ENCODE assay signal across 9 mouse cellular contexts in genomic region chr10:99353541-99354292, GRCm38 (mm10).
DNase-seq lines count a peak whose midpoint lies in the region; ATAC-seq and TF ChIP-seq lines count a peak whose summit lies in the region.
"Had no signal": no experiment of that assay in that cellular context is flagged by ENCODE, and none has a peak within 500 bp of the region (broad histone marks: within the 10 kb centered on the region; RNA-seq: fewer than 3 reads in every experiment).

No protein-coding gene starts in this region.

- 47% methylated on average over 18 of the region's 18 CpGs for WGBS in midbrain, embryonic 13.5 days
- 61% methylated on average over 18 of the region's 18 CpGs for whole genome bisulfite sequencing in midbrain, embryonic 10.5 days
- WGBS in intestine, postnatal 0 days = 26% methylated on average over 18 of the region's 18 CpGs
- 47% methylated on average over 18 of the region's 18 CpGs for WGBS in midbrain, embryonic 15.5 days

- H3K4me3 ChIP-seq in midbrain, embryonic 13.5 days (replicated peaks) = no peak overlapping the region
- no peak overlapping the region for H3K4me3 ChIP-seq in midbrain, embryonic 10.5 days
- H3K4me3 ChIP-seq in intestine, postnatal 0 days (ENCODE audit: low read depth, low read length) = no peak overlapping the region
- H3K4me3 ChIP-seq in midbrain, embryonic 15.5 days = no peak overlapping the region
- H3K4me3 ChIP-seq: embryonic facial prominence, embryonic 12.5 days had no signal

- TF ChIP-seq CTCF in intestine, postnatal 0 days (IDR thresholded peaks at IDR 0.05; ENCODE audit: low read depth) = no peak

- no peak overlapping the region for H3K9ac ChIP-seq in midbrain, embryonic 13.5 days (replicated peaks)
- H3K9ac ChIP-seq in intestine, postnatal 0 days (ENCODE audit: low read depth, low read length) = no peak overlapping the region
- H3K9ac ChIP-seq in midbrain, embryonic 15.5 days = no peak overlapping the region
- H3K9ac ChIP-seq: embryonic facial prominence, embryonic 12.5 days had no signal

- H3K27ac ChIP-seq in midbrain, embryonic 13.5 days = no peak overlapping the region
- H3K27ac ChIP-seq in midbrain, embryonic 10.5 days (replicated peaks) = no peak overlapping the region
- H3K27ac ChIP-seq in intestine, postnatal 0 days (ENCODE audit: low read depth, low read length) = peak overlapping the region; percentile 76
- no peak overlapping the region for H3K27ac ChIP-seq in midbrain, embryonic 15.5 days
- H3K27ac ChIP-seq: embryonic facial prominence, embryonic 12.5 days had no signal

- no peaks in the 10 kb centered on the region for H3K9me3 ChIP-seq in midbrain, embryonic 13.5 days
- H3K9me3 ChIP-seq in midbrain, embryonic 10.5 days (replicated peaks) = no peaks in the 10 kb centered on the region
- H3K9me3 ChIP-seq in intestine, postnatal 0 days (ENCODE audit: control insufficient read depth) = no peaks in the 10 kb centered on the region
- no peaks in the 10 kb centered on the region for H3K9me3 ChIP-seq in midbrain, embryonic 15.5 days
- H3K9me3 ChIP-seq: embryonic facial prominence, embryonic 12.5 days had no signal

- 0 out of 2 replicates have a peak, but pooled peaks cover 4% of the 10 kb centered on the region for H3K4me1 ChIP-seq in midbrain, embryonic 13.5 days (replicated peaks)
- H3K4me1 ChIP-seq in midbrain, embryonic 10.5 days = peaks cover 7% of the 10 kb centered on the region; the same call in 1 of the 2 replicates
- H3K4me1 ChIP-seq in intestine, postnatal 0 days (replicated peaks; ENCODE audit: control insufficient read depth, insufficient read depth, low read length) = no peaks in the 10 kb centered on the region; the same call in 1 of the 2 replicates
- H3K4me1 ChIP-seq in midbrain, embryonic 15.5 days = no peaks in the 10 kb centered on the region

- H3K4me2 ChIP-seq in midbrain, embryonic 13.5 days (replicated peaks) = 0 out of 2 replicates have a peak overlapping the region, but pooled peaks have one; percentile 11
- peak overlapping the region; percentile 44 for H3K4me2 ChIP-seq in intestine, postnatal 0 days (replicated peaks; ENCODE audit: low read depth)
- H3K4me2 ChIP-seq in midbrain, embryonic 15.5 days = peak overlapping the region; percentile 18; the same call in 1 of the 2 replicates
- H3K4me2 ChIP-seq: embryonic facial prominence, embryonic 12.5 days had no signal

- no peaks in the 10 kb centered on the region for H3K27me3 ChIP-seq in midbrain, embryonic 13.5 days
- no peaks in the 10 kb centered on the region for H3K27me3 ChIP-seq in midbrain, embryonic 10.5 days (ENCODE audit: low read depth, poor library complexity, severe bottlenecking)
- no peaks in the 10 kb centered on the region for H3K27me3 ChIP-seq in intestine, postnatal 0 days (replicated peaks; ENCODE audit: control insufficient read depth, insufficient read depth, low read length)
- no peaks in the 10 kb centered on the region for H3K27me3 ChIP-seq in midbrain, embryonic 15.5 days (replicated peaks)
- H3K27me3 ChIP-seq: embryonic facial prominence, embryonic 12.5 days had no signal

- no peak for DNase-seq in midbrain, embryonic 10.5 days (ENCODE audit: low spot score)
- peak; percentile 70 for DNase-seq in adipocyte (ENCODE audit: low spot score)
- no peak for DNase-seq in layer of hippocampus, adult 8-10 months (ENCODE audit: low spot score in 2 of 2)
- no peak for DNase-seq in MN1 (ENCODE audit: low spot score)
- DNase-seq in ovary, postnatal 10 days (ENCODE audit: low spot score) = no peak

- no peaks in the 10 kb centered on the region for H3K36me3 ChIP-seq in midbrain, embryonic 13.5 days
- H3K36me3 ChIP-seq in midbrain, embryonic 10.5 days = no peaks in the 10 kb centered on the region
- no peaks in the 10 kb centered on the region for H3K36me3 ChIP-seq in intestine, postnatal 0 days (ENCODE audit: control insufficient read depth, insufficient read depth)
- H3K36me3 ChIP-seq in midbrain, embryonic 15.5 days (replicated peaks) = no peaks in the 10 kb centered on the region
- H3K36me3 ChIP-seq: embryonic facial prominence, embryonic 12.5 days had no signal

- ATAC-seq in midbrain, embryonic 13.5 days = no peak
- ATAC-seq in intestine, postnatal 0 days = peak; percentile 97
- ATAC-seq in midbrain, embryonic 15.5 days (replicated peaks) = no peak
